Mouse (Mus musculus) cerebellum, adult (tissue): ENCODE measurements around the gene Selplg.
"Not testable (repeated sequence)": the region's sequence is repeated elsewhere in the genome, so short reads cannot be mapped to it uniquely, and the experiment has no call there.

Experiments
- ATAC-seq: cut with Nextera tagmentation; 2 replicates; pipeline ENCODE4 v1.9.2; 2017; ENCODE audit warnings: mild to moderate bottlenecking, moderate library complexity, mixed read lengths; ENCODE audit not compliant: insufficient number of reproducible peaks, low FRiP score, low TSS enrichment

Gene Selplg

DNA sequence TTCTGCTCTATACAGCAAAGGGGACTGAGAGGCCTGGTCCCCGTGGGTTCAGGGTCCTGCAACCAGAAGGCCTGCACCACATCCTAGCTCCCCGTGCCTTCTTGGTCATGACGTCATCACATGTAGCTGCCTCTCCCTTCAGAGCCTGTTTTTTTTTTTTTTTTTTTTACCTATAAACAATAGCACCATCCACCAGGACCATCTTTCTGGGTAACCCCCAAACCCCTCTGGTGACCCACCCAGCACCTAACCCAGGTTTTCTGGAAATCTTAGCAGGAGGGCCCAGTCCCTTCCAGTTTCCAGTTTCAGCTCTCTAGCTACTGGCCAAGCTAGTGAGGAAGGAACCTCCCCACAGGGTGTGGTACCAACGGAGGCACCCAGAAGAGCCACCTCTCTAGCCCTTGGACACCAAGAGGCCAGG, 4.4 kb downstream of the Selplg start:
- ATAC-seq, result no peak

DNA sequence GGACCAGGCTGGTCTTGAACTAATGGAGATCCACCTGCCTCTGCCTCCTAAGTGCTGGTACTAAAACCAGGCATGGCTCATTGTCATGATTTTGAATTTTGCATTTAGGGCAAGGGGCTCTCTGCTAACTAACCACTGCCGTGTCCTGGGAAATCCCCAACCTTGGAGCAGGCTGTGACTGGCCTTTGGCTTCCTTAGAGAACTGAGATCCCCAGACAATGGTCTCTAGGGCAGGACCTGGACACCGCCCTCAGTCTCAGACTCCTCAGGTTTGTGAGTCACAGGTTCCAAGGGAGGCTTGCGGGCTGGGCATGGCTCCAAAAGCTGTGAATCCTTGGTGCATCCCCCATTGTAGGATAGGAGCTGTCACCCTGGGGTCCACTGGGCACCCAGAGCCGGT, 5.8 kb downstream of the Selplg start:
- no peak for ATAC-seq

DNA sequence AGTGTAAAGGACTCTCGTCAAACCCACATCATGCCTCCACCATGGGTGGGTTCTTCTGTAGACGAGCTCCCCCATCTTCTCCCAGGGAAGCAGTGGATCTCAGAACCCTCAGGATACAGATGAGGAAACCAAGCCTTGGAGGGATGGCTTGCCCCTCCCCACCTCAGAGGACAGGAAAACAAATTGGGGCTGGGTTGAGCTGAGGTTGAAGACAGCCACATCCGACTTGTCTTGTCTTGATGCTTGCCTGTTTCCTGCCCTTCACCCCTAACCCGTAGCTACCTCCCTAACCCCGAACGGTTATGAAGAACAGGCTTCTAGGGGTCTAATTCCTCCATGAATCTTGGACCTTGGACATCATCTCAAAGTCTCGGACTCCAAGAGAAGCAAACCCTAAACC, 6.9 kb downstream of the Selplg start:
- ATAC-seq, result no peak

DNA sequence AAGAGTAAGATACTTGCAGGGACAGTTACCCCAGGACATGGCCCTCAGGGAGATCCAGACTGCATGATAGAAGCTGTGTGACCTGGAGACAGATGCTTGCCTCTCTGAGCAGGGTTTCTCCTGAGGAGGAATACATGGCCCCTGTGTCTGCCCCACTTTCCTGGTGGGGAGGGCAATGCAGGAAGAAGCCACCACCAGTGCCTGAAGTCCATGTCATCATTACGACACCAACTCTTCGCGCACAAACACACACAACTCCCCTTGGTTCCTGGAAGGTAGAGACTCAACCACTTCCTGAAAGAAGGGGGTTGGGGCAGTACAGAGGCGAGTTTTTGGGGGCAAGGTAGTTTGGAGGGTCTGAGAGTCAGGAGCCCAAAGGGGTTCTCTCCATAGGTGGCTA, 8.2 kb downstream of the Selplg start:
- ATAC-seq, result no peak

DNA sequence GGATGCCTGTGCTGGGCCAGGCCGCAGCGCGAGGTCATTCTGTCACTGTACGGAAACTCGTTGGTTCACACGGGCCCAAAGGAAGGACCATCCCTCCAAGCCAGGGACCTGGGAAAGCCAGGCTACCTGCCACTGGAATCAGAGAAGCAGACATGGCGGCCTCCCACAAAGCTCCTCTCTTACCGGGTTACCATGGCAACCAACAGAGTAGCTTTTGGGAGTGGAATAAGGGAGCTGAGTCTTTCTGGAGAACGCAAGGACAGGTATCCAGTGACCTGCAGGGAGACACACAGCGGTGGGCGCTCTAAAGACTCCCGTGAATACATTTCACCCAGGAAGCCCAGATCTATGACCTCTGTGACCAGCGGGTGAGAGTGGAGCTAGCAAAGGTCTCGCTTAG, 13.9 kb downstream of the Selplg start:
- ATAC-seq, result no peak

GRCm38 (mm10) chr5:113815638-113816152, 16.7 kb downstream of the Selplg start:
- peak; percentile 49; the same call in 1 of the 2 replicates for ATAC-seq

- no peak for ATAC-seq
Measured at GRCm38 (mm10) chr5:113815041-113815389, 17.4 kb downstream of the Selplg start.

DNA sequence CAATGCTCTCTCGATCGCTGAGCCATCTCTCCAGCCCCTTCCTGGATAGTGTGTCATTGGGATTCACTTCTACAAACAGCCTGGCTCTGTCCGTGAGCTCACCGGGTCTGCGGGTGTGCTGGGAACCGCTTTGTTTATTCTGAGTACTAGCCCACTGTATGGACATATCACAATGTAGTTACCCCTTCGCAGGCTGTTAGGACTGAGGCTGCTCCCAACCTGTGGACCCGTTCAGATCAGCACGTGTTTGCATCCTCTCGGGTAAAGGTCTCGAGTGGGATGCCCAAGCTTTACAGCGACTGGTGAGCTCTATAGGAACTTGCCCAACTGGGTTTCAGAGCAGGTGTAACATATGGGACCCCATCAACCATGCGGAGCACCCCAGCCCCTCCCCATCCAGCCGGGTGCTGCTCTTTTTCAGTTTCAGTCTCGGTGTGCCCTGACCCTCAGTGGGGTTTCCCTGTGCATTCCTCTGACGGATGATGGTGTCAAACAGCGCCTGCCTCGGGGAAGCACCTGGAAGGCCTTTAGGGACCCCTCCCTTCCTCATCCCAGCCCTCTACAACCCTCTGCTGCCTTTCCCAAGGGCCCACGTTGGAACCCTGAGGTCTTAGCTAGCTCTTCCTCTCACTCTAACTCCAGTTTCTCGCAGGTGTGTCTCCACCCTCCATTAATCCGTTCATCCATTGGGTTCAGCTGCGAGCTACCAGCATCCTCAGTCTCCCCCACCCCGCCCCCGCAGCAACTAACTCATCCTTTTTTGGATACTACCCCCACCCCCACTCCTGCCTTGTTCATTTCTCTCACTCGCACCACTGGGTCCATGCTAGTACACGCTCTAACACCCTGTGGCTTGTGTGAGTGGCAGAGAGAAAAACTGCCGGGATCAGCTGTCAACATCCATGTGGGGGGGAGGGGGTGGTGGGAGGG, 18.1 kb downstream of the Selplg start:
- no peak for ATAC-seq

DNA sequence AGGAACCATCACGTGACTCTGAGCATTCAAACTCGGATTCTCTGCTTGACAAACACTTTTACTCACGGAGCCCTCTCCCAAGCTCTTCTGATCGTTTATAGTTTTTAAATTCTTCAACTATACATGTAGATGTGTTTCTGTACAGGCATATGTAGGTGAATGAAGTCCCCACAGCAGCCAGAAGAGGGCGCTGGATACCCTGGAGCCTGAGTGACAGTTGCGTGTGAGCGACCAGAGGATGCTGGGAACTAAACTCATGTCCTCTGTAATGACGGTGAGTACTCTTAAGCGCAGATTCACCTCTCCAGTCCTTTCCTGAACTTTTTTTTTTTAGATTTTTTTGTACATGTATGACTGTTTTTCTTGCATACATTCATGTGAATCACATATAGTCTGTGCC, 18.8 kb downstream of the Selplg start:
- no peak for ATAC-seq

- ATAC-seq, result no peak
Measured at GRCm38 (mm10) chr5:113812638-113813037, 19.8 kb downstream of the Selplg start.

DNA sequence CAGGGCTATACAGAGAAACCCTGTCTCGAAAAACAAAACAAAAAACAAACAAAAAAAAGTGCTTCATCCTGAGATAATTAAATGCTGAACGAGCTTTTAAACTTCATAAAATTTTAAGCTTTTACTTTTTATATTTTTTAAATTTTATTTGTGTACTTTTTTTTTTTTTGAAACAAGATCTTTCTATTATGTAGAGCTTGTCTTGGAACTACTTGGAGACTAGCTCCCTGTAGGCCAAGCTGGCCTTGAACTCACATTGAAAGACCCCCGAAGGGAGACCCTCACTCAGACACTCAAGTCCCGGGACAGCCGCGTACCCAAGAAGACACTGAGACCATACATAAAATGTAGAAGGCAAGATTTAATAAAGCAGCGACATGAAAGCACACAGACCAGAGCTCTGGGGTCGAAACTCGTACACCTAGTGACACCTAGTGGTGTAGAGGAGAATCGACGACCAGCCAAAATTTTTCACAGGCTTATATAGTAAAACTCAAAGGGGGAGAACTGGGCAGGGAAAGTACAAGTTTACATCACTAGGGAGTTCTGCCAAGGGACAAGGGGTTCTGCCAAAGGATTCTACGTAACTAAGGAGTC, 20.5 kb downstream of the Selplg start:
- not testable (repeated sequence) for ATAC-seq

DNA sequence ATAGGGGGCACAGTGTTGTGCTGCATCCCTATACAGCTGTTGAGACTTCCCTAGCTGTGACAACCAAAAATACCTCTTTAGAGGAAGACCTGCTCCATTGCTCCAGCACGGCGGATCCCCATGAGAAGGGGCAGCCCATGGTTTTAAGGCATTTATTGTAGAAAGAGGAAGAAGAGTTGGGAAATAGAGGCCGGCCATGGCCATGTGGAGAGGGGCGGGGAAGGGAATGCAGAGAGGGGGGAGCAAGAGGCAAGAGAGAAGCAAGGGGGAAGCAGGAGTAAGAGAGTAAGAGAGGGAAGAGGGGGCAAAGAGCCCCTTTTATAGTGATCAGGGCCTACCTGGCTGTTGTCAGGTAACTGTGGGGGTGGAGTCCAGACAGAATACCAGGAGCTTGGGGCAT, 22.3 kb downstream of the Selplg start:
- ATAC-seq, result no peak

GRCm38 (mm10) chr5:113808177-113808576, 24.3 kb downstream of the Selplg start:
- no peak for ATAC-seq

DNA sequence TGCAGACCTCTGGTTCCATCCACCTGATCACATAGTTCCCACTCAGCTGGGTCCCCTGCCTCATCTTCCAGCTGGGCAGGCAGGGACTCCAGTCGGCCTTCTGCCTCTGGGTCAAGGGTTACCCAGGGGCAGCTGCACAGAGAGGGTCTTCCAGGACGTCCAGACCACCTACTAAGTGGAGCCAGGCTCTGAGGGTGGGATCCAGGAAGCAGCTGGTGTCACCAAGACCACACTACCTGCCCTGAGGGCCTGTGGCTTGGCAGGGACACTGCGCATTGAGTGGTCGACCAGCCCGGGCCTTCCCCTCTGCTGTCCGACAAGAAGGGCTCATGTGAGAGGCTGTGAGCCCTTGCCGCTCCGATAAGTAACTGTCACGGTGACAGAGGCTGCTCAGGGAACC, 24.7 kb downstream of the Selplg start:
- no peak for ATAC-seq

DNA sequence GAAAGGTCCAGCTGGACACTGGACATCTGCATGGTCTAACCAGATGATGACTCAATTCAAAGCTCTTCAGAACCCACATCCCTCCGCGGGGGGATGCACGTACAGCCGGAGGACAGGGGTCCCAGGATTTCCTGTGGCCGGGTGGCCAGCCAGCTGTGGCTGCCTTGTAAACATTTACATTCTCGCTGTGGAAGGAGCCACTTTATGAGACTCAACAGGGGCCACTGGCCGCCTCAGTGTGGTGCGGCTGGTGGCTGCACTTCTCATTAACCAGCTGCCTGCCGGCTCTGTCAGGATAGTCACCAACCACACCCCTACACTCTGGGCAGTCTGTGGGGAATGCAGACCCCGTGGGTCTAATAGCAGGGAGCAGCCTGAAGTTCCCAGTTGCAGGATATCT, 26.0 kb downstream of the Selplg start:
- no peak for ATAC-seq

GRCm38 (mm10) chr5:113805301-113805700, 27.1 kb downstream of the Selplg start:
- no peak for ATAC-seq

DNA sequence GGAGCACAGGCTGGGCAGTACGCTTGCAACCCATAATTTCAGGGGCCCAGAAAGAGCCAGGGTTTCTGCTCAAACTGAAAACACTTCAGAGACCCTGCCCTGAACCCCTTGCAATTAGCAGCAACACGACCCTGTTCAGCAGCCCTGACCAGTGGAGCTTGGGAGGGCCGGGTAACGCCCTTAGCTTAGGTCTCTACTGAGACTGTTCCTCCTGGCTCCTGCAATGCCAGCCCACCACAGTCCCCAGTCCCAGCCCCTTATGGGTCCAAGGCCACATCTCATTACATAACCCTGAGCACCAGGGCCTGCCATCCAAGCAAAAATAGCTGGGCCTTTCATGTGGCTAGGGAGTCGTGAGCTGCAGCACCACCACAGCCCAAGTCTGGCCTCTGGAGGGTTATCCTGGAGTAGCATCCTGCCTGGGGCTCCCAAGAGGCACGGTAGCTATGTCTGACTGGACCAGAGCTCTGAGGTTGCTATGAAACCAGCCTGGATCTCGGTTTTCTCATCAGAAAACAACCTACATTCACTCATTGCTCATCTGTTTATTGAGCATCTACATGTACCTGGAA, 28.0 kb downstream of the Selplg start:
- ATAC-seq, result no peak

DNA sequence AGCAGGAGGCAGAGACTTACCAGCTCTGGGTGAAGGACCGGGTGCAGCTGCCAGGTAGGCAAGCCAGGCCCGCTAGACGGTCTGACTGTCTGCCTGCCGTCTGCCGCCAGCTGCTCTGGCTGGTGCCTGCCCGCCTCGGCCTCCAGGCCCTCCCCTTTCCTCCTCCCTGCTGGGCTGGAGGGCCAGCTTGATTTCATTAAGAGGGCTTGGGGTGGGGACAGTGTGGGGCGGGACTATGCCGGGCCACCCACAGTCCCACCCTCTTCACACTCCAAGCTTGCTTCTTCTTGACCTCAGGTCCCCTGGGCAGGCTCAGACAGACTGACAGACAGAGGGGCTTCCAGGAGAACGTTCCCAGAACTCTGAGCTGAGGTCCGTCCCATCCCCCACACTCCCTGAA, 32.2 kb downstream of the Selplg start, which contains the start of gene Tmem119:
TSS of gene Tmem119 (minus strand) at position 237 of the 400 bp plus-strand sequence.
- no peak for ATAC-seq

DNA sequence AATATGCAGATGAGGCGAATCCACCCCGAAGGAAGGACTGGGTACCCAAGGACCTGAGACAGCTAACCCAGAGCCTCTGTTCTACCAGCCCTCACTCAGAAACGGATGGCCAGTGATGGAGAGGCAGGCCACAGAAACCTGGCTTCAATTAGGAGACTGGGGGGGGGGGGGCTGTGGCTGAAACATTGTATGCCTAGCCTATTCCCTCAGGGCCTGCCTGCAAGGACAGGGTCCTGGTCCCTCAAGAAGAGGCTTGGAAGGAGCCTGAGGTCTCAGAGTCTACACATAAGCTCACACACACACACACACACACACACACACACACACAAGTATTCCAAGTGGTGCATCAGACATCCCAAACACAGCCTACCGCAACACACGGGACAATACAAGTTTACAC, 32.8 kb downstream of the Selplg start:
- no peak for ATAC-seq

GRCm38 (mm10) chr5:113798525-113798924, 33.9 kb downstream of the Selplg start:
- no peak for ATAC-seq

- ATAC-seq, result no peak
Measured at GRCm38 (mm10) chr5:113797149-113797882, 35.1 kb downstream of the Selplg start.
